Mouse (Mus musculus) neutrophil, adult 65 days (primary cell): Measurements from ENCODE around the gene Ccnb1. TPM values are rescaled to one million over a fixed set of nuclear protein-coding genes. Genes with fewer than 3 reads are reported as not detected.

Source experiments
- total RNA-seq: library from RNA; stranded (reverse); gene quantifications from 2 replicates; pipeline ENCODE4 v1.2.4, GENCODE M21; 2023

Ccnb1 gene
- total RNA-seq: 50.8 and 52.5 TPM in 2 replicates

GRCm38 (mm10) chr13:100786414-100786867 lies at the start of gene Ccnb1:
Ccnb1 (minus strand) TSS chr13:100786570.

GRCm38 (mm10) chr13:100832741-100833639 lies 46.6 kb upstream of the Ccnb1 start, which contains the start of gene Slc30a5:
Slc30a5 (minus strand) TSS chr13:100833427.

GRCm38 (mm10) chr13:100775252-100776055 lies 10.9 kb downstream of the Ccnb1 start, which contains the start of gene Cenph:
Cenph (minus strand) TSS chr13:100775899.

GRCm38 (mm10) chr13:100744036-100744744 lies 42.2 kb downstream of the Ccnb1 start, which contains the start of gene Mrps36:
Mrps36 (minus strand) TSS chr13:100744659.

GRCm38 (mm10) chr13:100730861-100731176 lies 55.6 kb downstream of the Ccnb1 start, which contains the start of gene Cdk7:
Cdk7 (minus strand) TSS chr13:100730939.

Other genes with a start within 250 kb of the Ccnb1 start
- not detected in 2 replicates for gene Ocln, start 233.9 kb downstream of the Ccnb1 start, total RNA-seq
- 0.35 and 0.54 TPM in 2 replicates for gene Marveld2, start 169.6 kb downstream of the Ccnb1 start, total RNA-seq
- gene Ak6, start 135.6 kb downstream of the Ccnb1 start, total RNA-seq: 64.5 and 71.0 TPM in 2 replicates
- gene Rad17, start 135.5 kb downstream of the Ccnb1 start, total RNA-seq: 18.0 and 20.8 TPM in 2 replicates
- 13.3 and 19.4 TPM in 2 replicates for gene Taf9, start 135.0 kb downstream of the Ccnb1 start, total RNA-seq
- gene Ccdc125, start 116.9 kb downstream of the Ccnb1 start, total RNA-seq: 43.9 and 53.8 TPM in 2 replicates
- 20.2 and 20.7 TPM in 2 replicates for gene Cdk7, start 55.6 kb downstream of the Ccnb1 start, total RNA-seq
- gene Mrps36, start 41.9 kb downstream of the Ccnb1 start, total RNA-seq: 6.9 and 15.5 TPM in 2 replicates
- gene Cenph, start 10.7 kb downstream of the Ccnb1 start, total RNA-seq: 7.8 and 9.7 TPM in 2 replicates
- gene Slc30a5, start 46.9 kb upstream of the Ccnb1 start, total RNA-seq: 22.2 and 30.9 TPM in 2 replicates